Mouse (Mus musculus): Measurements from ENCODE around the gene Cdk19. TPM values are rescaled to one million over a fixed set of nuclear protein-coding genes. Genes with fewer than 3 reads are reported as not detected.

The Cdk19 gene
- polyA plus RNA-seq, 1 experiment from 2014 or later = 19.7 TPM

DNA sequence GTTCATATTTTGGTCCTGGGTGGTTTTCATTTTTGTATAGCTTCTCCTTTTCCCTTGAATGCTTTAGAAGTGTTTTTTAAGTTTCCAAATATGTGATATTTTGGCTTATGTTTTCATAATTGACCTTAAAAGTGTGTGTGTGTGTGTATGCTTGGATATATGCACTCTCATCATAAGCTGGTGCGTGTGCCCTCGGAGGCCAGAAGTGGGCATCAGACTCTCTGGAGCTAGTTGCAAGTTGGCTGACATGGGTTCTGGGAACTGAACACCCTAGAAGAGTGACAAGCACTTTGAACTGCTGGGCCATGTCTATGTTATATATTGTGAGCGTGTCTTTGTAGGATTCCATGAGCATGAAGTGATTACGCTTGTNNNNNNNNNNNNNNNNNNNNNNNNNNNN lies 110.8 kb downstream of the Cdk19 start:
- 97% methylated on average over 4 of the region's 4 CpGs for WGBS
- Histone ChIP-seq H3K4me3 (no peak overlapping the region), H3K27me3 (no peaks in the 10 kb centered on the region), H3K27ac (replicated peaks) (no peak overlapping the region), H3K9me3 (no peaks in the 10 kb centered on the region), H3K4me2 (replicated peaks) (no peak overlapping the region), H3K36me3 (no peaks in the 10 kb centered on the region), H3K4me1 (peaks cover 27% of the 10 kb centered on the region), H3K9ac (replicated peaks) (no peak overlapping the region)
- ATAC-seq (replicated peaks) = no peak

DNA sequence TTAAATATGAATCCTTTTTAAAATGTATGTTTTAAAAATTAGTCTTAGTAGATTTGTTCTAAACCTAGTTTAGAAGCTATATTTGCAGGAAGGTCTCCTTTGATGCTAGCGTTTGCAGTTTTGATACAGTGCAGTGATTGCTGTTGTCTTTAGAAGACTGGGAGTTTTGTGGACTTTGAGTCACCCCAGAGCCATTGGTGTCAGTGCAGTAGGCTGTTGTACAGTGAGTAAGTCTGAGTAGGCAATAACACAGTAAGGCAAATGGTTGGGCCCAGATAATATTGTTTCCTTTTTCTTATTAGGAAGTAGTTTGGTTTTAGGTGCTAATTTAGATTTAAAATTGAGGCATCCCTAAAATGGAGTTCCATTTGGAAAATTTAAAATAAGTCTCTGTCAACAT lies 117.8 kb downstream of the Cdk19 start:
- Histone ChIP-seq H3K4me1 (0 out of 2 replicates have a peak, but pooled peaks cover under 1% of the 10 kb centered on the region), H3K9me3 (no peaks in the 10 kb centered on the region), H3K9ac (replicated peaks) (no peak overlapping the region), H3K4me3 (no peak overlapping the region), H3K27ac (replicated peaks) (no peak overlapping the region), H3K27me3 (no peaks in the 10 kb centered on the region), H3K36me3 (no peaks in the 10 kb centered on the region), H3K4me2 (replicated peaks) (no peak overlapping the region)
- ATAC-seq (replicated peaks) = no peak
- 91% methylated on average over 1 of the region's 1 CpGs for WGBS

DNA sequence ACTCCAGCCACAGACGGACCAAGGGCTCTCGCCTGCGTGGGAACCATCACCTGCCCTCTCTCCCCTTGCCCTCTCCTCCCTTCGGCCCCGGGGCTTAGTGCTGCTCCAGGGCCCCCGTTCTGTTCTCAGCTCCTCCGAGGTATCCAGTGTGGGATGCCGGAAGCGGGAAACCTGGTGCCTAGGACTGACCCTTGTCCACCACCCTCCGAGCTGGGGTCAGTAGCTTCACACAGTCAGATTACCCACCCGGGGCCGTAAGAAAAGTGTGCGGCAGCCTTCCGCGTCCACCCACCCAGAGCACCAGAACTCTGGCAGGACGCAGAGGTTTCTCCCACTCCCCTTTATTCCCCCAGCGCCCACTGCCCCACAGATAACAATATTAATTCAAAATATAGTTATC lies 119.8 kb downstream of the Cdk19 start:
- Histone ChIP-seq H3K4me3 (no peak overlapping the region), H3K27ac (replicated peaks) (no peak overlapping the region), H3K36me3 (no peaks in the 10 kb centered on the region), H3K9ac (replicated peaks) (no peak overlapping the region), H3K9me3 (no peaks in the 10 kb centered on the region), H3K27me3 (no peaks in the 10 kb centered on the region), H3K4me1 (peaks cover 4% of the 10 kb centered on the region; the same call in 1 of the 2 replicates), H3K4me2 (replicated peaks) (no peak overlapping the region)
- 90% methylated on average over 17 of the region's 17 CpGs for WGBS
- ATAC-seq (replicated peaks) = no peak

DNA sequence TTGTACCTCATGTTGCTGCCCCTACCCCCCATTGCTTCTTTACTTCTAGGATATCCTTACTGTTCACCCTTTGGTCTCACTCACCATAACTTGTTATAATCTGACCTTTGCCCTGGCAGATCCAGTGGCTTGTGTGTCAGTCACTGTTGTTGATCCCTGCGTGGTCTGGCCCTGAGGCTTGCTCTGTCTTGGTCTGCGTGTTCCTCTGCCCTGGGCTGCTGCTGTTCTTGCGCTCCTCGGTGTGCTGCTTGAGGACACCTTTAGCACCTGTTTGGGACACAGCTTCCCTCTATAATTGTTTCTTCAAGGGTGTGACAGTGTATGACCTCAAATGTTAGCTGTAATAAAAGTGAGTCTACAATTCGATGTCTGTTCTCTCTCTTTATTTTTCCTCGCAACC lies 122.0 kb downstream of the Cdk19 start:
- Histone ChIP-seq H3K36me3 (no peaks in the 10 kb centered on the region), H3K4me3 (no peak overlapping the region), H3K27ac (replicated peaks) (no peak overlapping the region), H3K4me1 (peaks cover 4% of the 10 kb centered on the region; the same call in 1 of the 2 replicates), H3K4me2 (replicated peaks) (no peak overlapping the region), H3K27me3 (no peaks in the 10 kb centered on the region), H3K9ac (replicated peaks) (no peak overlapping the region), H3K9me3 (no peaks in the 10 kb centered on the region)
- WGBS = 94% methylated on average over 6 of the region's 6 CpGs
- ATAC-seq (replicated peaks) = no peak

DNA sequence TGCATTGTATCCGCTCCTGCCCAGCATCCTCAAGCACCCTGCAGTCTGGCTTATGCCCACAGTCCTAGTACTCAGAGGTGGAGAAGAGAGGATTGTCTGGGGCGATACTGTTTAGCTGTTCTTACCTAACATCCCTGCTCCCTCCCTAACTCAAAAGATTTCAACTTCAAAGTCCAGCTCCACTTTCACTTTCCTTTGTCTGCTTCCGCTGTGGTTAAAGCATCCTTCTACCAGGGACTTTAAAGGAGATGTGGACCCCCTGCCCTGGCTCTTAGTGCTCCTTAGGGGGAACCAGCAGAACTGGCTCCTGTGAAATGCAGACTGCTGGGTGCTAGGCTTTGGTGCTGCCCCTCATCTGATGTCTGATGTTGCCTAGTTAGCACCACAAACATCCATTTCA lies 122.9 kb downstream of the Cdk19 start:
- no peak for ATAC-seq (replicated peaks)
- H3K27ac ChIP-seq (replicated peaks) = no peak overlapping the region
- H3K4me1 ChIP-seq = peaks cover 4% of the 10 kb centered on the region; the same call in 1 of the 2 replicates
- no peaks in the 10 kb centered on the region for H3K9me3 ChIP-seq
- H3K27me3 ChIP-seq = no peaks in the 10 kb centered on the region
- no peak overlapping the region for H3K4me3 ChIP-seq
- no peaks in the 10 kb centered on the region for H3K36me3 ChIP-seq
- whole genome bisulfite sequencing = 44% methylated on average over 3 of the region's 3 CpGs
- H3K9ac ChIP-seq (replicated peaks) = no peak overlapping the region
- no peak overlapping the region for H3K4me2 ChIP-seq (replicated peaks)

DNA sequence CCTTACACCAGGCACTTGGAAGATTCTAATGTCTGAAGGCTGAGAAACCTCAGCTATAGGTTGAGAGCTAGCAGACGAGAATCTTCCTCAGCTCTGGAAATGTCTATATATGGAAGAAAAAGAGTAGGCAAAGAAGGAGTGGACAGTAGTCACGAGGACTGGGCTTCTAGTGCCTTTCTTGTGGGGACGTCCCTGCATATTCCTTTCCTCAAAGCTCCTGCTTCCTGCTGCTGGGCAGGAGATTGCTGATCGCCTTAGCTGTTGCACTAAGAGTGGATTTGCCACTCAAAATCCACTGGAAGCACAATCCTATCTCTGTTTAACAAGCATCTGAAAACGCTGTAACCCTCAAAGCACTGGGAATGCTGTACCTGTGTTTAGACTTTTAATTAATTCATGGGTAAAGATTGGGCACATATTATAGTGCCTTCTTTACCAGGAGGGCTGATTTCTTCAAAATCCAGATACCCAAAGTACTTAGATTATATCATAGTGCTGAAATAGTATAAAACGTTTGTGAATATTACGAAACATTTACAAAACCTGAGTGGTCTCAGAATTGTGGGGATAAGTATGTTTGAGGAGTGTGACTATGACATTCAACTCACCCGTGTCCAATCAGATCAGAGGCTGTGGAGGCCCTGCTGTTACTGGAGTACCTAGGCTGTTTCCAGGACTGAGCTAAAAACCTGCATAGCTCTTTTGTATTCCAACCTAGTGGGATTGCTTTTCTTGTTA lies 128.0 kb downstream of the Cdk19 start:
- WGBS = 85% methylated on average over 8 of the region's 8 CpGs
- ATAC-seq (replicated peaks) = no peak
- Histone ChIP-seq H3K27me3 (no peaks in the 10 kb centered on the region), H3K4me2 (replicated peaks) (no peak overlapping the region), H3K4me3 (no peak overlapping the region), H3K36me3 (0 out of 2 replicates have a peak, but pooled peaks cover 2% of the 10 kb centered on the region), H3K4me1 (peaks cover under 1% of the 10 kb centered on the region; the same call in 1 of the 2 replicates), H3K9me3 (no peaks in the 10 kb centered on the region), H3K27ac (replicated peaks) (no peak overlapping the region), H3K9ac (replicated peaks) (no peak overlapping the region)

DNA sequence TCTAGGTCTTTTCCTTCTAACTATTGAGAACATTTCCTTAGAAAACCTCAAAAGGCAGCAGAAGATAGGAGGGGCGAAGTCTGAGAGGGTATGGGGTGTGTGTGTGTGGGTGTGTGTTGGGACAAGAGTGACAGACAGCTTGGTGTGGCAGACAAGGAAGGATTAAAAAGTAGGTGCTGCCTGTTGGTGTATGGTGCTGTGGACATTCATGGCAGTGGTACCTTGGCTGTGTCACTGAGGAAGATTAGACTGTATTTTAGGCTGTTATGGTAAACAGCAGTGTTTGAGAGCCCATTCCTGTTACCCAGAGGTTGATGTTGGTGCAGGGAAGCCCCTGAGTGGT lies 128.5 kb downstream of the Cdk19 start:
- Histone ChIP-seq H3K36me3 (0 out of 2 replicates have a peak, but pooled peaks cover 2% of the 10 kb centered on the region), H3K9ac (replicated peaks) (no peak overlapping the region), H3K4me2 (replicated peaks) (no peak overlapping the region), H3K4me3 (no peak overlapping the region), H3K9me3 (no peaks in the 10 kb centered on the region), H3K4me1 (no peaks in the 10 kb centered on the region), H3K27ac (replicated peaks) (no peak overlapping the region), H3K27me3 (no peaks in the 10 kb centered on the region)
- 89% methylated on average over 1 of the region's 1 CpGs for WGBS
- ATAC-seq (replicated peaks) = no peak

DNA sequence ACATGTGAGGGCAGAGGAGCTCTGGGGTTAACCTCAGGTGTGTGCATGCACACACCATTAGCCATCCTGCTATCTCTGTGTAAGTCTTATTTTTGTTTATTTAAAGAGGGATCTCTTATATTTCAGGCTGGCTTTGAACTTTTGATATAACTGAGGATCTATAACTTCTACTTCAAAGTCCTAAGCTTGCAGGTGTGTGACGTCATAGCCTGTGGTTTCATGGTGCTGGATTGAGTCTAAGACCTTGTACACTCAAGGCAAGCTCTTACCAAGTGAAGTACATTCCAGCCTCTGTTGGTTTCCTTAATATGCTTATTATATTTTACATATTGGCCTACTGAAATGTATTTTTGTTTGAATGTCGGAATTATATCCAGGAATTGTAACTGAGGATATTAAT lies 129.8 kb downstream of the Cdk19 start:
- peaks cover 7% of the 10 kb centered on the region for H3K36me3 ChIP-seq
- no peak overlapping the region for H3K27ac ChIP-seq (replicated peaks)
- H3K4me3 ChIP-seq = no peak overlapping the region
- H3K9me3 ChIP-seq = no peaks in the 10 kb centered on the region
- no peaks in the 10 kb centered on the region for H3K27me3 ChIP-seq
- 92% methylated on average over 2 of the region's 2 CpGs for WGBS
- no peak for ATAC-seq (replicated peaks)
- no peaks in the 10 kb centered on the region for H3K4me1 ChIP-seq
- H3K9ac ChIP-seq (replicated peaks) = no peak overlapping the region
- H3K4me2 ChIP-seq (replicated peaks) = no peak overlapping the region

DNA sequence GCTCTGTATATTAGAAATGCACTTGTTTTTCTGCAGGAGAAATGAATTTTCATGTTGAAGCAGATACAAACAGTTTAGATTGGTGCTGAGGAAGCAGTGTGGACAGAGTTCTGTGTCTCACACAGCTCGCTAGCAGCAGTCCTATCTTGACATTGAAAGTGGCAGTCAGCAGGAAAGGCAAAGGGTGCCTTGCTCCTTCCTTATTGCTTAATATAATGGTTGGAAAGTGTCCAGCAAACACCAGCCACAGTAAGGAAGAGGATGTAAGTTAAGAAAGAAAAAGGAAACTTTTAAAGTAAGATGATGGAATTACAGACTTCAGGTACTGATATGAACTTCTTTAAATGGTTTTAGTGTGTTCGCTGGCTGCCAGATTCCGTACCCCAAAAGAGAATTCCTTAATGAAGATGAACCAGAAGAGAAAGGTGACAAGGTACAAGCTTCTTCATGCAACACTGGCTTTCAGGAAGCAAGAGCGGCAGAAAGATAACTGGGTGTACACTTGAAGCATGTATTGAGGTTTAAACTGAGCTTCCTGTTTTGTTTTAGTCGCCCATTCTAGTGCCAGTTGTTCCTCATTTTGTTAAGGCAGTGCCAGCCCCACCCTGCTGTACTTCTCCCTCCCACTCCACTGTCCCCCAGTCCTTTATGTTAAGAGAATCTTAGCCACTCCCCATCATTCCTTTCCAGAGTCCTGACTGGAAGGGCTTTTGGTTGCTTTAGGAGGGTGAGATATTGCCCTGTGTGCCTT lies 137.3 kb downstream of the Cdk19 start:
- Histone ChIP-seq H3K27me3 (no peaks in the 10 kb centered on the region), H3K9ac (replicated peaks) (no peak overlapping the region), H3K9me3 (no peaks in the 10 kb centered on the region), H3K4me3 (no peak overlapping the region), H3K4me2 (replicated peaks) (no peak overlapping the region), H3K36me3 (peaks cover 29% of the 10 kb centered on the region), H3K27ac (replicated peaks) (no peak overlapping the region), H3K4me1 (no peaks in the 10 kb centered on the region)
- WGBS = 90% methylated on average over 5 of the region's 5 CpGs
- no peak for ATAC-seq (replicated peaks)

DNA sequence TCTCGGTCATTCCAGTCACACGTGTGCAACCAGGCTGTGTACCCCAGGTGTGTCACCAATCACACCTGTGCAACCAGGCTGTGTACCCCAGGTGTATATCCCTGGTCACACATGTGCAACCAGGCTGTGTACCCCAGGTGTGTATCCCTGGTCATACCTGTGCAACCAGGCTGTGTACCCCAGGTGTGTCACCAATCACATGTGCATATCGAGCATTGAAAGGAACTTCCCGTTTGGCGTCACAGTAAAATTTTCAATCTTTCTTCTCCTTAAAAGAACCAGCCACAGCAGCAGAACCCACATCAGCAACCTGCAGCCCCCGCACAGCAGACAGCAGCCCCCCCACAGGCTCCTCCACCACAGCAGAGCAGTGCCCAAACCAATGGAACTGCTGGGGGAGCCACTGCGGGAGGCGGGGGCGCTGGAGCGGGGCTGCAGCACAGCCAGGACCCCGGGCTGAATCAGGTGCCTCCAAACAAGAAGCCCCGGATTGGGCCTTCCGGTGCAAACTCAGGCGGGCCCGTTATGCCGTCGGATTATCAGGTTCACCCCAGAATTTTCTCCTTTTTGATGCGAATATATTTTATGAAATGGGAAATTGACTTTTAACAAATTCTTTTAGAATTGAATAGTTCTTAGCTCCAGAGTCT lies 138.2 kb downstream of the Cdk19 start:
- Histone ChIP-seq H3K36me3 (peaks cover 29% of the 10 kb centered on the region), H3K4me2 (replicated peaks) (no peak overlapping the region), H3K27ac (replicated peaks) (no peak overlapping the region), H3K4me3 (no peak overlapping the region), H3K9ac (replicated peaks) (no peak overlapping the region), H3K27me3 (no peaks in the 10 kb centered on the region), H3K4me1 (no peaks in the 10 kb centered on the region), H3K9me3 (no peaks in the 10 kb centered on the region)
- ATAC-seq (replicated peaks) = no peak
- WGBS = 95% methylated on average over 18 of the region's 18 CpGs

DNA sequence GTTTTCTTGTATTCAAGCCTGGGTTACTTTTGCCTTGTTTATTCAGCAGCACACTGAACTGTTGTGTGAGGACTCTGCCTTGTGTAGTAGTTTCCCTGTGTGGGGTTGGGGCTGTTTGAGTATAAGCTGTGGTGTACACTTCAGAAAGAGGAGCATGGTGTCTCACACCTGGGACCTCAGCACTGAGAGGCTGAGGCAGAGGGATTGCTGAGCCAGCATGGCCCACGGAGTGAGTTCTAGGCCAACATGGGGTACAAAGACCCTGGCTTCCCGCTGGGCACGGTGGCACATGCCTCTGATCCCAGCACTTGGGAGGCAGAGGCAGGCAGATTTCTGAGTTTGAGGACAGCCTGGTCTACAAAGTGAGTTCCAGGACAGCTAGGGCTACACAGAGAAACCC lies 139.3 kb downstream of the Cdk19 start:
- WGBS = 98% methylated on average over 3 of the region's 3 CpGs

DNA sequence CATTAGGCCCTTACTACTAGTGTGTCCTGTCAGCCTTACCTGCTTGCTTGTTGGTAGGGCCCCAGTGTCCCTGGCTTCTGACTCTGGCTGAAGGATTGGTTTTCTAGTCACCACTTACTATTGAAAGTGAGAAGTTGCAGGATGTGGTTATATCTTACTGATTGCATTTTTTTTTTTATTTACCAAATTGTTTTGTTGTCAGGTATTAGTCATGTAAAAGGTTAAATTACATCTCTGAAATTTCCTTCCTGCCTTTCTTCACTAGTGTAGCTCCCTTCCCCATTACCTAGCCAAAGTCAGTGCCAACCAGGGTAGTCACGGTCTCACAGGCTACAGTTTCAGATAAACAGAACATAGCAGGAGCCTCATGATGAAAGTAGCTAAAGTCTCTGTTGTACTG lies 139.9 kb downstream of the Cdk19 start:
- Histone ChIP-seq H3K4me1 (no peaks in the 10 kb centered on the region), H3K9ac (replicated peaks) (no peak overlapping the region), H3K27ac (replicated peaks) (no peak overlapping the region), H3K4me3 (no peak overlapping the region), H3K27me3 (no peaks in the 10 kb centered on the region), H3K4me2 (replicated peaks) (no peak overlapping the region), H3K9me3 (no peaks in the 10 kb centered on the region), H3K36me3 (peaks cover 23% of the 10 kb centered on the region)
- WGBS = 90% methylated on average over 1 of the region's 1 CpGs
- ATAC-seq (replicated peaks) = no peak

More for the DNA sequence above, 139.3 kb downstream of the Cdk19 start:
- H3K9me3 ChIP-seq = no peaks in the 10 kb centered on the region
- H3K4me1 ChIP-seq = no peaks in the 10 kb centered on the region
- H3K27ac ChIP-seq (replicated peaks) = no peak overlapping the region
- H3K27me3 ChIP-seq = no peaks in the 10 kb centered on the region
- peaks cover 24% of the 10 kb centered on the region for H3K36me3 ChIP-seq
- H3K9ac ChIP-seq (replicated peaks) = no peak overlapping the region
- no peak for ATAC-seq (replicated peaks)
- no peak overlapping the region for H3K4me2 ChIP-seq (replicated peaks)
- no peak overlapping the region for H3K4me3 ChIP-seq

All from forebrain, embryonic 15.5 days (tissue).